Mouse (Mus musculus) embryonic fibroblast, embryonic 13.5 days (primary cell): ENCODE results near the gene Tom1l2.

ENCODE experiments used
- CTCF ChIP-seq: IDR thresholded peaks from 2 replicates; pipeline ENCODE4 v1.5.1; 2011; ENCODE audit warnings: mild to moderate bottlenecking, control low read depth, low read length, moderate library complexity, borderline replicate concordance; ENCODE audit not compliant: insufficient read depth
- POLR2A ChIP-seq: IDR thresholded peaks from 2 replicates; pipeline ENCODE4 v1.6.1; 2011; ENCODE audit warnings: low read depth, mild to moderate bottlenecking, control low read depth, low read length, moderate library complexity

GRCm38 (mm10) chr11:60225874-60226273 lies 126.8 kb downstream of the Tom1l2 start:
- TF ChIP-seq POLR2A (no peak), CTCF (no peak)
